Mouse (Mus musculus): Measurements from ENCODE around the gene Prkcq.
A peak's percentile ranks its signal among the peaks of the same experiment; 100 is the strongest.

- peak; percentile 46; the same call in 1 of the 2 replicates for TF ChIP-seq POLR2A (IDR thresholded peaks at IDR 0.05; ENCODE audit: control insufficient read depth, extremely low read depth, insufficient read depth, low read length, poor library complexity)
- TF ChIP-seq CTCF (IDR thresholded peaks at IDR 0.05; ENCODE audit: borderline replicate concordance, control insufficient read depth, extremely low read depth, insufficient read depth, low read length, poor library complexity): no peak
Observed at GRCm38 (mm10) chr2:11204232-11204631, 32.3 kb downstream of the Prkcq start.

Data from thymus, adult 2 months (tissue).